Mouse (Mus musculus): ENCODE results near the gene Olfr1014. TPM values are rescaled to one million over a fixed set of nuclear protein-coding genes. Genes with fewer than 3 reads are reported as not detected.

The Olfr1014 gene
- polyA plus RNA-seq (2014; fragmentation: Nextera tagmentation; extraction: Ambion mirVana), result not detected in 2 replicates

DNA sequence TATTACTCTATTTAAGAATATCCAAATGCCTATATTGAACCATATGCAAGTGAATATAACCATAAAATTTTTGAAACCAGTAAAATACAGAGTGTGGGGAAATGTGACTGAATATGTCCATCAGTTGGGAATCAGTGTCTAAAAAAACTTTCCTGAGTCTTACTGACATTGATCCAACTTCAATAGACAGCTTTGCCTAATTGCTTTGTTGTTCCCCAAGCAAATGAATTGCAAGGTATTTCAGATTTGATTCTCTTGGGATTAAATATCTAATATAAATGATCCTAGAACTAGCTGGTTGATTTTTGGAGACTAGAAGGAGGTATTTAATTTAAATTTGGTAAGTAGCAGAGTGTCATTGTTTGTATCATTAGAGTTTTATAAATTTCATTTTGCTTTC lies at the start of gene Olfr1014:
Gene Olfr1014, plus strand, starts transcription at position 301 of the 400 bp plus-strand sequence.
- Histone ChIP-seq H3K9me3 (ENCODE audit: control insufficient read depth, low read length) (no peaks in the 10 kb centered on the region), H3K4me1 (ENCODE audit: control insufficient read depth, insufficient read depth, low read length) (no peaks in the 10 kb centered on the region), H3K27me3 (ENCODE audit: control insufficient read depth, insufficient read depth, low read length) (no peaks in the 10 kb centered on the region), H3K9ac (ENCODE audit: low read length) (no peak within 1 kb of the TSS), H3K4me2 (ENCODE audit: low read depth) (no peak within 1 kb of the TSS), H3K4me3 (ENCODE audit: low read depth, low read length) (no peak within 1 kb of the TSS), H3K36me3 (ENCODE audit: control insufficient read depth, insufficient read depth, low read length) (no peaks in the 10 kb centered on the region), H3K27ac (ENCODE audit: low read depth, low read length) (no peak within 1 kb of the TSS)
- ATAC-seq (ENCODE audit: insufficient read depth, low FRiP score, low TSS enrichment), result no peak
- no peak for DNase-seq (ENCODE audit: low spot score)

DNA sequence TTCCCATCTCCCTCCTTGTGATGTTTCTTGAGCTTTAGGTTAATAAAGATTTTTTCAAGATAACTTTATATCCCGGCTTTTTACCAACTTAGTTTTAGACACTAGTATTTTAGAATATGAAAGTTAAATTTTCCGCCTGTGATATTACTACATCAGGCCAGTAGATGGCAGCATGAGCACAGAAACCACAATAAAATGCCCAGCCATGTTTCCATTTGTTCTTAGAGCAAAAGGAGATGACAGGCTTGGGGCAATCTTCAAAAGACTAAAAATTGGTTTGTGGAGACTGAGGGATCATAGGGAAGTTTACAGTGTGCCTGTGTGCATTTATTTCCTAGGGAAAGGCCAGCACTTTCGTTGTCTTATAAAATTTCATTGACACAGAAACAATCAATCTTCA lies 46.7 kb upstream of the Olfr1014 start:
- ATAC-seq (ENCODE audit: insufficient read depth, low FRiP score, low TSS enrichment) (no peak), DNase-seq (ENCODE audit: low spot score) (peak; percentile 17)
- H3K27ac ChIP-seq (ENCODE audit: low read depth, low read length), result no peak overlapping the region
- H3K27me3 ChIP-seq (ENCODE audit: control insufficient read depth, insufficient read depth, low read length), result no peaks in the 10 kb centered on the region
- H3K9me3 ChIP-seq (ENCODE audit: control insufficient read depth, low read length), result no peaks in the 10 kb centered on the region
- WGBS, result 21% methylated on average over 3 of the region's 3 CpGs
- no peaks in the 10 kb centered on the region for H3K36me3 ChIP-seq (ENCODE audit: control insufficient read depth, insufficient read depth, low read length)
- no peak overlapping the region for H3K9ac ChIP-seq (ENCODE audit: low read length)
- H3K4me3 ChIP-seq (ENCODE audit: low read depth, low read length), result no peak overlapping the region
- no peaks in the 10 kb centered on the region for H3K4me1 ChIP-seq (ENCODE audit: control insufficient read depth, insufficient read depth, low read length)
- no peak overlapping the region for H3K4me2 ChIP-seq (ENCODE audit: low read depth)

DNA sequence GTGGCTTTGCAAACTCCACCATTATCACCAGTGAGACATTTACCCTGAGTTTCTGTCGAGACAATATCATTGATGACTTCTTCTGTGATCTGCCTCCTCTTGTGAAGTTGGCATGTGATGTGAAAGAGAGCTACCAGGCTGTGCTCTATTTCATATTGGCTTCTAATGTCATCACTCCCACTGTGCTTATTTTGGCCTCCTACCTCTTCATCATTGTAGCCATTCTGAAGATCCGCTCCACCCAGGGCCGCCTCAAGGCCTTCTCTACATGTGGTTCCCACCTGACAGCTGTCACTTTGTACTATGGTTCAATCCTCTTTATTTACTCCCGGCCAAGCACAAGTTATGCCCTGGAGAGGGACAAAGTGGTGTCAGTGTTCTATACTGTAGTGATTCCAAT lies 18.7 kb upstream of the Olfr1014 start:
- WGBS, result 87% methylated on average over 4 of the region's 4 CpGs
- DNase-seq (ENCODE audit: low spot score), result no peak

DNA sequence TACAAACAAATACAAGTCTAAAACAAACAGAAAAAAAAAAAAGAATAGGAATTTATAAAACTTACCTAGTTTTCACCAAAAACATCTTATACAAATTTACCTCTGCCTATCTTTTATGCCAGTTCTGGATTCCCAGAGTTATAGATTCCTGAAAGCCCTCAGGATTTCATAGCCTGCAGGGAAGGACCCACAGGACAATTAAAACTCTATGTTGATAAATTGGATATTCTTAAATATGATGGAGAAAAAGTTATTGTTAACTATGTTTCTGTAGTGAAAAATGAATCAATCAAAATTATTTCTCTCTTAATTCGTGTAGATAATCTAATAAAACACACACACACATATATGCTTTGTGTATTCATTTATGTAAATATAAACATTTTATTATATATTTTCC lies 9.8 kb upstream of the Olfr1014 start, which contains the start of gene Olfr1012:
Gene Olfr1012, minus strand, starts transcription at position 101 of the 400 bp plus-strand sequence.
- Histone ChIP-seq H3K4me2 (ENCODE audit: low read depth) (no peak within 1 kb of the TSS), H3K9ac (ENCODE audit: low read length) (no peak within 1 kb of the TSS), H3K27ac (ENCODE audit: low read depth, low read length) (no peak within 1 kb of the TSS), H3K36me3 (ENCODE audit: control insufficient read depth, insufficient read depth, low read length) (no peaks in the 10 kb centered on the region), H3K9me3 (ENCODE audit: control insufficient read depth, low read length) (no peaks in the 10 kb centered on the region), H3K4me1 (ENCODE audit: control insufficient read depth, insufficient read depth, low read length) (no peaks in the 10 kb centered on the region), H3K27me3 (ENCODE audit: control insufficient read depth, insufficient read depth, low read length) (no peaks in the 10 kb centered on the region), H3K4me3 (ENCODE audit: low read depth, low read length) (no peak within 1 kb of the TSS)
- ATAC-seq (ENCODE audit: insufficient read depth, low FRiP score, low TSS enrichment), result no peak
- no peak for DNase-seq (ENCODE audit: low spot score)
- WGBS, result 62% methylated on average over 1 of the region's 1 CpGs

More for the DNA sequence above, 18.7 kb upstream of the Olfr1014 start:
- H3K4me1 ChIP-seq (ENCODE audit: control insufficient read depth, insufficient read depth, low read length), result no peaks in the 10 kb centered on the region
- H3K9ac ChIP-seq (ENCODE audit: low read length), result no peak overlapping the region
- H3K9me3 ChIP-seq (ENCODE audit: control insufficient read depth, low read length), result no peaks in the 10 kb centered on the region
- no peaks in the 10 kb centered on the region for H3K27me3 ChIP-seq (ENCODE audit: control insufficient read depth, insufficient read depth, low read length)
- no peak for ATAC-seq (ENCODE audit: insufficient read depth, low FRiP score, low TSS enrichment)
- H3K4me2 ChIP-seq (ENCODE audit: low read depth), result no peak overlapping the region
- H3K36me3 ChIP-seq (ENCODE audit: control insufficient read depth, insufficient read depth, low read length), result no peaks in the 10 kb centered on the region
- H3K27ac ChIP-seq (ENCODE audit: low read depth, low read length), result no peak overlapping the region
- H3K4me3 ChIP-seq (ENCODE audit: low read depth, low read length), result no peak overlapping the region

DNA sequence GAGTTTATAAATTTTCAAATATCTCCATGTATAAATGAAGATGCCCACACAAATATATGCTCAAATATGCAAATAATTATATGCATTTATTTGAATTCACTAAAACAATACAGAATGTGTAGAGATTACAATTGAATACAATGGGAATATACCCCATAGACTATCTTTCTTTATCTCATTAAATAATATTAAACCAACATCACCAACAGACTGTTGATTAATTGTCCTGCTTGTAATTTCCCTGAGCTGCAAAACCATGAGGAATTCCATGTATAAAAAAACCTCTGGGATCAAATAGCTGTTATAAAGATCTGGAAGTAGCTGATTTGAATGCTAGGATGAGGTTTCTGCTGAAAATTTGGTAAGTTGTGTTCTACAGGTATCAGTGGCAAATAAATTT lies 5.7 kb upstream of the Olfr1014 start, which contains the start of gene Olfr1013:
Gene Olfr1013, plus strand, starts transcription at position 301 of the 400 bp plus-strand sequence.
- DNase-seq (ENCODE audit: low spot score) (no peak), ATAC-seq (ENCODE audit: insufficient read depth, low FRiP score, low TSS enrichment) (no peak)
- Histone ChIP-seq H3K36me3 (ENCODE audit: control insufficient read depth, insufficient read depth, low read length) (no peaks in the 10 kb centered on the region), H3K4me2 (ENCODE audit: low read depth) (no peak within 1 kb of the TSS), H3K4me1 (ENCODE audit: control insufficient read depth, insufficient read depth, low read length) (no peaks in the 10 kb centered on the region), H3K4me3 (ENCODE audit: low read depth, low read length) (no peak within 1 kb of the TSS), H3K9me3 (ENCODE audit: control insufficient read depth, low read length) (no peaks in the 10 kb centered on the region), H3K9ac (ENCODE audit: low read length) (no peak within 1 kb of the TSS), H3K27ac (ENCODE audit: low read depth, low read length) (no peak within 1 kb of the TSS), H3K27me3 (ENCODE audit: control insufficient read depth, insufficient read depth, low read length) (no peaks in the 10 kb centered on the region)

DNA sequence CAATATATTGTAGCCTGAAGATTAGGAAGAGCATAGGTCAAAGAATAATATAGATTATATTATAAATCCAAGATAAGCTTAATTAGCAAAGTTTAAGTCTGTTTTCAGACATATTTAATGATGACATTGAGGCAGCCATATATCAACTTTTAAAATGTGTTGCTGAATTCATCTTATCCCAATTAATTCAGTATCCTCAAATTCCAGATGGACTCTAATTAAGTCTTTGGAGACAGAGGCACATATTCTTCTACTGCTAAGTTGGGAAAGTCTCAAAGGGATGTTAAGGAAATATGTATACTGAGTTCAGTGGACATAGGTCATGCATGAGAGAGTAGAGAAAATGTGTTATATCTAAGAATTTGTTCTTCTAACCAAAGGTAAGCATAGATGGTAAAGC lies 9.2 kb downstream of the Olfr1014 start, which contains the start of gene Olfr1015:
Gene Olfr1015, plus strand, starts transcription at position 301 of the 400 bp plus-strand sequence.
- H3K27ac ChIP-seq (ENCODE audit: low read depth, low read length), result no peak within 1 kb of the TSS
- DNase-seq (ENCODE audit: low spot score) (no peak), ATAC-seq (ENCODE audit: insufficient read depth, low FRiP score, low TSS enrichment) (no peak)
- no peaks in the 10 kb centered on the region for H3K4me1 ChIP-seq (ENCODE audit: control insufficient read depth, insufficient read depth, low read length)
- no peak within 1 kb of the TSS for H3K4me3 ChIP-seq (ENCODE audit: low read depth, low read length)
- no peaks in the 10 kb centered on the region for H3K27me3 ChIP-seq (ENCODE audit: control insufficient read depth, insufficient read depth, low read length)
- no peak within 1 kb of the TSS for H3K4me2 ChIP-seq (ENCODE audit: low read depth)
- no peaks in the 10 kb centered on the region for H3K36me3 ChIP-seq (ENCODE audit: control insufficient read depth, insufficient read depth, low read length)
- no peak within 1 kb of the TSS for H3K9ac ChIP-seq (ENCODE audit: low read length)
- no peaks in the 10 kb centered on the region for H3K9me3 ChIP-seq (ENCODE audit: control insufficient read depth, low read length)

DNA sequence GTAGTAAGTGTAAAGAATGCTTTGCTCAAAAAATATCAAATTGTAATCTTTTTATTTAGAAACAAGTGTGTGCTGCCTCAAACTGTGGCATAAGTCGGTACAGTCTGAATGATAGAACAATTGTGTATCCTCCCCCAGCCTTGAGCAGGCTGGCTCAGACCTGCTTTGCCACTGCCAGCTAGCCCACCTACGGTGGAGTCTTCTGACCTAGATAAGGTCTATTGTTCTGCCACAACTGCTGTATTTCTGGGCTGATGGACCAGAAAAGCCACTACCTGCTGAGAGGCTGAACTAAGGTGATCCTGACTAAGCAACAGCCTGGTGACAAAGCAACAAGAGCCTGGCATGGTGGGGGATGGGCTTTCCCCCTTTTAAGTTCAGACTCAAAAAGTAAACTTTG lies 19.8 kb downstream of the Olfr1014 start:
- Histone ChIP-seq H3K27ac (ENCODE audit: low read depth, low read length) (no peak overlapping the region), H3K9ac (ENCODE audit: low read length) (no peak overlapping the region), H3K36me3 (ENCODE audit: control insufficient read depth, insufficient read depth, low read length) (no peaks in the 10 kb centered on the region), H3K9me3 (ENCODE audit: control insufficient read depth, low read length) (no peaks in the 10 kb centered on the region), H3K4me1 (ENCODE audit: control insufficient read depth, insufficient read depth, low read length) (no peaks in the 10 kb centered on the region), H3K4me2 (ENCODE audit: low read depth) (no peak overlapping the region), H3K27me3 (ENCODE audit: control insufficient read depth, insufficient read depth, low read length) (no peaks in the 10 kb centered on the region), H3K4me3 (ENCODE audit: low read depth, low read length) (no peak overlapping the region)
- DNase-seq (ENCODE audit: low spot score), result no peak
- no peak for ATAC-seq (ENCODE audit: insufficient read depth, low FRiP score, low TSS enrichment)
- WGBS, result 55% methylated on average over 2 of the region's 2 CpGs

DNA sequence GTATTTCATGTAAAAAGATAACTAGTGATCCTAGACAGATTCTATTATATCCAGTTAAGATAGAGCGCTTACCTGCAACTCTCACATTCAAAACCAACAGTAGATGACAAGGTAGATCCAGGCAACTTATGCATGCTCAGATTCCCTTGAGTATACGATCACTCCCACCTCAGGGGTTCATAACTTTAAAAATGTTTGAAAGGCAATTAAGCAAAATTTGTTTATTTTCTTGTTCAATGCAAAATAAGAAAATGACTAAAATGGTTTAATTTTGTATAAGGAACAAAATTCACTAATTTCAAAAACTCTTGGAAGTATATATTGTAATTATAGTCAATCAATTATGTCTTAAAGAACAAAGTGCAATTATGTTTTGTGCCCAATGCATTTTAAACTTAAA lies 29.9 kb downstream of the Olfr1014 start, which contains the start of gene Olfr1016:
Gene Olfr1016, minus strand, starts transcription at position 101 of the 400 bp plus-strand sequence.
- ATAC-seq (ENCODE audit: insufficient read depth, low FRiP score, low TSS enrichment), result no peak
- Histone ChIP-seq H3K27me3 (ENCODE audit: control insufficient read depth, insufficient read depth, low read length) (no peaks in the 10 kb centered on the region), H3K9me3 (ENCODE audit: control insufficient read depth, low read length) (no peaks in the 10 kb centered on the region), H3K9ac (ENCODE audit: low read length) (no peak within 1 kb of the TSS), H3K4me3 (ENCODE audit: low read depth, low read length) (no peak within 1 kb of the TSS), H3K4me2 (ENCODE audit: low read depth) (no peak within 1 kb of the TSS), H3K27ac (ENCODE audit: low read depth, low read length) (no peak within 1 kb of the TSS), H3K36me3 (ENCODE audit: control insufficient read depth, insufficient read depth, low read length) (no peaks in the 10 kb centered on the region), H3K4me1 (ENCODE audit: control insufficient read depth, insufficient read depth, low read length) (no peaks in the 10 kb centered on the region)
- WGBS, result 96% methylated on average over 2 of the region's 2 CpGs
- DNase-seq (ENCODE audit: low spot score), result no peak

DNA sequence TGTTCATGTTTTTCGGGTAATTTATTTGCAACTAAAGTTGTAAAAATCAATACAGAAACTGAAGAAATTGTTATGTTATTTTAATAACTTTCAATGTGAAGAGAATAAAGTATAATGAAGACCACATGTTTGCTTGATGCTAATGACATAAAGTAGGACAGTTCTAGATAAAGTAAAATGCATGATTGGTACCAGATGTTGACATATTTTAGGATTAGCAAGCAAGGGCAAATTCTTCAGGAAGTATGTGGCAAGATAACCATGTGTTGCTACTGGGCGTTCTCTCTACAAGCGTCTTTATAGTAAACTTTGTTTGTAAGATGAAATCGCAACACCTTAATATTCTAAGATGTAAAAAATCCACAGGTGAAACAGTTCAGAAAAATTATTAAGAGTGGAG lies 32.0 kb downstream of the Olfr1014 start:
- Histone ChIP-seq H3K4me3 (ENCODE audit: low read depth, low read length) (no peak overlapping the region), H3K36me3 (ENCODE audit: control insufficient read depth, insufficient read depth, low read length) (no peaks in the 10 kb centered on the region), H3K27ac (ENCODE audit: low read depth, low read length) (no peak overlapping the region), H3K9me3 (ENCODE audit: control insufficient read depth, low read length) (no peaks in the 10 kb centered on the region), H3K4me2 (ENCODE audit: low read depth) (no peak overlapping the region), H3K4me1 (ENCODE audit: control insufficient read depth, insufficient read depth, low read length) (no peaks in the 10 kb centered on the region), H3K27me3 (ENCODE audit: control insufficient read depth, insufficient read depth, low read length) (no peaks in the 10 kb centered on the region), H3K9ac (ENCODE audit: low read length) (no peak overlapping the region)
- WGBS, result 87% methylated on average over 4 of the region's 4 CpGs
- no peak for ATAC-seq (ENCODE audit: insufficient read depth, low FRiP score, low TSS enrichment)
- DNase-seq (ENCODE audit: low spot score), result no peak

All from neural tube, embryonic 11.5 days (tissue).